Mouse (Mus musculus) forebrain, embryonic 15.5 days (tissue): Measurements from ENCODE around the gene Mien1. TPM values are rescaled to one million over a fixed set of nuclear protein-coding genes. Genes with fewer than 3 reads are reported as not detected.

Source experiments
- ATAC-seq: fragments of 200-750 bp; cut with Nextera tagmentation; replicated peaks from 2 replicates; pipeline ENCODE4 v1.8.0; 2017; ENCODE audit warnings: mild to moderate bottlenecking, moderate TSS enrichment, moderate library complexity
- H3K27ac ChIP-seq: fragments of 300-500 bp; sonication (generic); replicated peaks from 2 replicates; pipeline ENCODE4 v1.5.1; 2015; ENCODE audit warnings: mild to moderate bottlenecking, inconsistent platforms
- H3K27me3 ChIP-seq: fragments of 300-500 bp; sonication (generic); 2 replicates; pipeline ENCODE4 v1.6.1; 2015; ENCODE audit warnings: inconsistent platforms
- H3K36me3 ChIP-seq: fragments of 300-500 bp; sonication (generic); 2 replicates; pipeline ENCODE4 v1.6.1; 2015; ENCODE audit warnings: mild to moderate bottlenecking, inconsistent platforms
- H3K4me1 ChIP-seq: fragments of 300-500 bp; sonication (generic); 2 replicates; pipeline ENCODE4 v1.6.1; 2015; ENCODE audit warnings: inconsistent platforms
- H3K4me2 ChIP-seq: fragments of 300-500 bp; sonication (generic); replicated peaks from 2 replicates; pipeline ENCODE4 v1.6.1; 2015; ENCODE audit warnings: mild to moderate bottlenecking, inconsistent platforms
- H3K4me3 ChIP-seq: fragments of 300-500 bp; sonication (generic); 2 replicates; pipeline ENCODE4 v1.5.1; 2015; ENCODE audit warnings: mild to moderate bottlenecking, inconsistent platforms
- H3K9ac ChIP-seq: fragments of 300-500 bp; sonication (generic); replicated peaks from 2 replicates; pipeline ENCODE4 v1.6.1; 2015; ENCODE audit warnings: mild to moderate bottlenecking, inconsistent platforms
- H3K9me3 ChIP-seq: fragments of 300-500 bp; sonication (generic); 2 replicates; pipeline ENCODE4 v1.6.1; 2016; ENCODE audit warnings: inconsistent platforms
- WGBS: fragments of 180-500 bp; shearing (Covaris S2); methylation state at CpG from one replicate; pipeline ENCODE4 v1.1.7; 2015; ENCODE audit warnings: mixed read lengths; 5-methylcytosine and 5-hydroxymethylcytosine counted together
- polyA plus RNA-seq: library from polyadenylated mRNA; unstranded; fragments of >200 nt; fragmentation: Nextera tagmentation; extraction: Ambion mirVana; gene quantifications from 2 replicates; pipeline ENCODE4 v1.2.1, GENCODE M21; 2015

The Mien1 gene
- polyA plus RNA-seq, 1 experiment from 2014 or later, result 259 TPM

DNA sequence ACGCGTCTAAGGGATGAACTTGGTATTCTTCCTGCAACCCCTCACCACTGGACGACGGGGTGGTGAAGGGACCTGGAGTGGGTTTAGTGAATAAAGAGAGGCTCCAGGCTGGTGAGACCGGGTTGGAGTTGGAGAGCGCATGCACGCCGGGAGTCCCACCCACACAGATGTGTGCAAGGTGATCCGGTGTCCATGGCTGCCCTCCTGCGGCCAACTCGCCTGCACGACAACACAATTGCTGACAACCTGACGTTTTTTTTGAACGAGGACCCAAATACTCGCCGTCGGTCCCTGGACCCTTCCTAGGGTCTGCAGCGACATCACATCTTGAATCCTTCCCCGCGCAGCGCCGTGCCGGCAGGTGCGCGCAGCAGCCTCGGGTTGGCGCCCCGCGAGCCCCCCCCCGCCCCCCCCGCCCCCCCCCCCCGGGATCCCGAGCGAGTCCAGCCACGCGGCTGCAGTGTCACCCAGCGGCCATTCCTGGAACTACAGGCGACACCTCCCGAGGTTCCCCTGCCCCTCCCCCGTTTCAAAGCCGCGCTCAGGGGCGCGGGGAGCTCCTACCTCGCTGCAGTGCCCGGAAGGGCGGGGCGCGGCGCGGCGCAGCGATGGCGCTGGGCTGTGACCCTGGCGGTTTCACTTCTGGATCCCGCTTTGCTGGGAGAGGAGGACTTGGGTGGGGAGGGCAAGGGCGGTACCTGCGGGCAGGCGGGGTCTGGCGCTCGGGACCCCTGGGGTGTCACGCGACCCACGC lies 18.8 kb upstream of the Mien1 start:
- H3K4me2 ChIP-seq, result peak overlapping the region; percentile 69
- H3K4me1 ChIP-seq, result peaks cover 14% of the 10 kb centered on the region
- H3K4me3 ChIP-seq, result peak overlapping the region; percentile 53
- ATAC-seq, result peak; percentile 80
- under 1% methylated on average over 51 of the region's 64 CpGs for WGBS
- peak overlapping the region; percentile 47 for H3K9ac ChIP-seq
- no peaks in the 10 kb centered on the region for H3K36me3 ChIP-seq
- no peaks in the 10 kb centered on the region for H3K9me3 ChIP-seq
- H3K27me3 ChIP-seq, result peaks cover 32% of the 10 kb centered on the region
- H3K27ac ChIP-seq, result 0 out of 2 replicates have a peak overlapping the region, but pooled peaks have one; percentile 11

- Histone ChIP-seq H3K27me3 (peaks cover 32% of the 10 kb centered on the region), H3K4me3 (peak overlapping the region; percentile 53), H3K4me1 (peaks cover 14% of the 10 kb centered on the region), H3K4me2 (peak overlapping the region; percentile 69), H3K27ac (0 out of 2 replicates have a peak overlapping the region, but pooled peaks have one; percentile 11), H3K9me3 (no peaks in the 10 kb centered on the region), H3K9ac (peak overlapping the region; percentile 47), H3K36me3 (no peaks in the 10 kb centered on the region)
- 27% methylated on average over 9 of the region's 9 CpGs for WGBS
- ATAC-seq, result peak; percentile 38
Measured at GRCm38 (mm10) chr11:98456945-98457344, 18.2 kb upstream of the Mien1 start.

GRCm38 (mm10) chr11:98456545-98456944 lies 17.8 kb upstream of the Mien1 start:
- no peak overlapping the region for H3K9ac ChIP-seq
- peaks cover 31% of the 10 kb centered on the region for H3K27me3 ChIP-seq
- 80% methylated on average over 5 of the region's 5 CpGs for WGBS
- no peaks in the 10 kb centered on the region for H3K36me3 ChIP-seq
- ATAC-seq, result no peak
- H3K27ac ChIP-seq, result no peak overlapping the region
- peaks cover 14% of the 10 kb centered on the region for H3K4me1 ChIP-seq
- H3K9me3 ChIP-seq, result no peaks in the 10 kb centered on the region
- no peak overlapping the region; the same call in 1 of the 2 replicates for H3K4me2 ChIP-seq
- no peak overlapping the region for H3K4me3 ChIP-seq

DNA sequence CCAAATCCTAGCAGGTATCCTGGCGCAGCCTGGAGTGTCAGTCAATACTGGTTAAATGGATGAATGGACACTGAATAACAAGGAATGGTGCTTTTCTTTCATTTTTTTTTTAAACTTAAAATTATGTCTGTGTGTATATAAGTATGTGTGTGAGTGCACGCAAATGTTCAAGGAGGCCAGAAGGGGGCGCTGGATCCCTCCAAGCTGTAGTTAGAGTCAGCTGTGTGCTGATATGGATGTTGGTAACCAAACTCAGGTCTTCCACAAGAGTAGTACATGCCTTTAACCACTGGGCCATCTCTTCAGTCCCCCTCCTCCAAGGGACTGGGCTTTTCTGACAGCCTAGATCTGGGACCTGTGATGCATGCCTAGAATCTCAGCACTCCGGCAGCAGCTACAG lies 16.7 kb upstream of the Mien1 start:
- 82% methylated on average over 4 of the region's 4 CpGs for WGBS

GRCm38 (mm10) chr11:98449921-98450771 lies 11.4 kb upstream of the Mien1 start:
- 0 out of 2 replicates have a peak, but pooled peaks cover 6% of the 10 kb centered on the region for H3K4me1 ChIP-seq
- no peak overlapping the region for H3K4me3 ChIP-seq
- no peak overlapping the region for H3K27ac ChIP-seq
- WGBS, result 87% methylated on average over 20 of the region's 20 CpGs
- no peak overlapping the region for H3K9ac ChIP-seq
- H3K27me3 ChIP-seq, result peaks cover 25% of the 10 kb centered on the region; the same call in 1 of the 2 replicates
- H3K9me3 ChIP-seq, result no peaks in the 10 kb centered on the region
- no peak for ATAC-seq
- H3K36me3 ChIP-seq, result no peaks in the 10 kb centered on the region
- H3K4me2 ChIP-seq, result no peak overlapping the region

More for the DNA sequence above, 16.7 kb upstream of the Mien1 start:
- H3K9ac ChIP-seq, result no peak overlapping the region
- no peak for ATAC-seq
- no peak overlapping the region for H3K27ac ChIP-seq
- H3K4me3 ChIP-seq, result no peak overlapping the region
- H3K27me3 ChIP-seq, result peaks cover 25% of the 10 kb centered on the region
- no peaks in the 10 kb centered on the region for H3K9me3 ChIP-seq
- H3K4me1 ChIP-seq, result peaks cover 14% of the 10 kb centered on the region
- no peaks in the 10 kb centered on the region for H3K36me3 ChIP-seq
- H3K4me2 ChIP-seq, result no peak overlapping the region

- no peak overlapping the region for H3K9ac ChIP-seq
- no peak overlapping the region for H3K4me2 ChIP-seq
- H3K27ac ChIP-seq, result no peak overlapping the region
- no peaks in the 10 kb centered on the region for H3K9me3 ChIP-seq
- no peak for ATAC-seq
- no peak overlapping the region for H3K4me3 ChIP-seq
- peaks cover 25% of the 10 kb centered on the region; the same call in 1 of the 2 replicates for H3K27me3 ChIP-seq
- no peaks in the 10 kb centered on the region for H3K36me3 ChIP-seq
- 90% methylated on average over 3 of the region's 3 CpGs for WGBS
- 0 out of 2 replicates have a peak, but pooled peaks cover 6% of the 10 kb centered on the region for H3K4me1 ChIP-seq
Measured at GRCm38 (mm10) chr11:98449419-98449818, 10.6 kb upstream of the Mien1 start.

DNA sequence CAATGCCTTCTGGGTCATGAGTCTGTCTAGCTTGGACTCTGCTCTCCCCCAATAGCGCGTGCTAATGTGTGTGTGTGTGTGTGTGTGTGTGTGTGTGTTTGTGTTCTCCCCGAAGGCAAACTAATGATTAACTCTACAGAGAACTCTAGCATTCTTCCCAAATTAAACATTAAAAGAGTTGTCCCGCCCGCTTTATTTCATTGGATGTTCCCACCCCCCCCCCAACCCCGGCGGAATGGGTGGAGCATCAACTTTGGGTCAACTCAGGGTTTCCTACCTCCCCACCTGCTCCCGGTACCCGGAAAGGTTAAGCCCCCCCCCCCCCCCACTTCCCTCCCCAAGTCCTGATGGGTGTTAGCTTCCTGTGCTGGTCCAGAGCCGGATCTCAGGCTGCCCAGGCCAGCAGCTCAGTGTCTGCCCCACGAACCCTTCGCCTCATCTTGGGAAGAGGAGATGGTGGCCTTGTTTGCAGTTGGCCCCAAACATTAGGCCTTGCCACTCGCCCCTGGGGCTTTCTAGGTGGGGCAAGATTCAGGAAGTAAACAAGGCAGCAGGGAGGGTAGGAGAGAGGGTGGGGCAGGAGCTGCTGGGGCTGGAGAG lies 9.5 kb upstream of the Mien1 start:
- no peak for ATAC-seq
- Histone ChIP-seq H3K9ac (no peak overlapping the region), H3K4me2 (no peak overlapping the region), H3K4me3 (no peak overlapping the region), H3K27me3 (peaks cover 25% of the 10 kb centered on the region; the same call in 1 of the 2 replicates), H3K9me3 (no peaks in the 10 kb centered on the region), H3K36me3 (no peaks in the 10 kb centered on the region), H3K27ac (no peak overlapping the region), H3K4me1 (0 out of 2 replicates have a peak, but pooled peaks cover 6% of the 10 kb centered on the region)
- WGBS, result 53% methylated on average over 13 of the region's 13 CpGs

GRCm38 (mm10) chr11:98447475-98447834 lies 8.7 kb upstream of the Mien1 start:
- peaks cover 25% of the 10 kb centered on the region; the same call in 1 of the 2 replicates for H3K27me3 ChIP-seq
- H3K27ac ChIP-seq, result no peak overlapping the region
- no peak overlapping the region for H3K9ac ChIP-seq
- no peak for ATAC-seq
- H3K4me3 ChIP-seq, result no peak overlapping the region
- H3K9me3 ChIP-seq, result no peaks in the 10 kb centered on the region
- 20% methylated on average over 7 of the region's 7 CpGs for WGBS
- H3K4me1 ChIP-seq, result 0 out of 2 replicates have a peak, but pooled peaks cover 6% of the 10 kb centered on the region
- no peak overlapping the region for H3K4me2 ChIP-seq
- H3K36me3 ChIP-seq, result no peaks in the 10 kb centered on the region

- no peak for ATAC-seq
- no peaks in the 10 kb centered on the region for H3K36me3 ChIP-seq
- peaks cover 25% of the 10 kb centered on the region; the same call in 1 of the 2 replicates for H3K27me3 ChIP-seq
- H3K27ac ChIP-seq, result no peak overlapping the region
- 3% methylated on average over 32 of the region's 33 CpGs for WGBS
- H3K4me1 ChIP-seq, result 0 out of 2 replicates have a peak, but pooled peaks cover 6% of the 10 kb centered on the region
- no peaks in the 10 kb centered on the region for H3K9me3 ChIP-seq
- H3K4me2 ChIP-seq, result peak overlapping the region; percentile 12; the same call in 1 of the 2 replicates
- H3K4me3 ChIP-seq, result 0 out of 2 replicates have a peak overlapping the region, but pooled peaks have one; percentile 13
- H3K9ac ChIP-seq, result no peak overlapping the region
Measured at GRCm38 (mm10) chr11:98446562-98447474, 8.0 kb upstream of the Mien1 start.

DNA sequence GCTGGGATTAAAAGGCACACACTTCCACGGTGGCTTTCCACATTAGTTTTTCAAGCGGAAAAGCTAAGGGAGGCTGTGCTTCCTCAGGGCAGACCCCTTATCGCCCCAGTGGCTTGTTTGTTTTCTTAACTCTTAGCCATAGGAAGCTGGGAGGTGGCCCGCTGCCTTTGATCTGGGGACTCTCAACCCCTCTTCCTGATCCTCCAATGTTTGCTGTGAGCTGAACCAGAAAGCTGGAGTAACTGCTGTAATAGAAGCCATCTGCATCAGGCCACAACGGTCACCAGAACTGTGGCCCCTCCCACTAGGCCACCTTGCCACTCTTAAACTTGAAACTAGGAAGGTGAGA lies 7.4 kb upstream of the Mien1 start, which contains the start of gene Grb7:
Gene Grb7 (plus strand): TSS at position 182 of the 349 bp plus-strand sequence.
- Histone ChIP-seq H3K9ac (no peak within 1 kb of the TSS), H3K36me3 (no peaks in the 10 kb centered on the region), H3K27ac (no peak within 1 kb of the TSS), H3K4me3 (0 out of 2 replicates have a peak within 1 kb of the TSS, but pooled peaks have one; percentile 13), H3K4me1 (0 out of 2 replicates have a peak, but pooled peaks cover 6% of the 10 kb centered on the region), H3K9me3 (no peaks in the 10 kb centered on the region), H3K4me2 (peak within 1 kb of the TSS; percentile 12; the same call in 1 of the 2 replicates), H3K27me3 (peaks cover 25% of the 10 kb centered on the region; the same call in 1 of the 2 replicates)
- no peak for ATAC-seq
- 21% methylated on average over 5 of the region's 5 CpGs for WGBS

- 0 out of 2 replicates have a peak, but pooled peaks cover 6% of the 10 kb centered on the region for H3K4me1 ChIP-seq
- peaks cover 25% of the 10 kb centered on the region; the same call in 1 of the 2 replicates for H3K27me3 ChIP-seq
- H3K9ac ChIP-seq, result no peak overlapping the region
- H3K9me3 ChIP-seq, result no peaks in the 10 kb centered on the region
- no peak overlapping the region for H3K27ac ChIP-seq
- WGBS, result 67% methylated on average over 4 of the region's 4 CpGs
- H3K4me2 ChIP-seq, result no peak overlapping the region
- no peaks in the 10 kb centered on the region for H3K36me3 ChIP-seq
- H3K4me3 ChIP-seq, result no peak overlapping the region
- no peak for ATAC-seq
Measured at GRCm38 (mm10) chr11:98445679-98446078, 6.9 kb upstream of the Mien1 start.
